In the genomic region with DNA sequence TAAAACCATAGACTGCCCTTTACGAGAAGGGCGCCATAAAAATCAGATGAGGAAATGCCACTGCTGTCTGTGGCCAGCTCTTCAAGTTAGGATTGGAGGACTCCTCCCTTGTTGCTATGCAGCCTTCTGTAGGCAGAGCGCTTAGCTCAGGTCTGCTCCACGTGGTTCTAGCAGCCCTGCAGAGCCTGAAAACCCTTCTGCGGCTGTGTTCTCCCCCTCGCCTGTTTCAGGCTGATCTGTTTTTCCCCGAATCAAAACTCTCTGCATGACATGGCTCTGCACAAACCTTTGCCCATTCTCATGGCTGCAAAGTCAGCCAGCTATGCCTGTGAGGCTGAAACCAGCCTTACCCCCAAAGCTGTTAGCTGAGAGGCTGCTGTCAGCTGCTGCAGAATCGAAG, we compare ENCODE assay signal across 7 mouse cellular contexts.
DNase-seq lines count a peak whose midpoint lies in the region; ATAC-seq and TF ChIP-seq lines count a peak whose summit lies in the region.

No protein-coding gene starts in this region.

- 0 out of 2 replicates have a peak, but pooled peaks cover 2% of the 10 kb centered on the region for H3K4me1 ChIP-seq in kidney, postnatal 0 days (replicated peaks; ENCODE audit: insufficient read depth, low read length)
- no peaks in the 10 kb centered on the region for H3K4me1 ChIP-seq in liver, postnatal 0 days (ENCODE audit: insufficient read depth)

- H3K9me3 ChIP-seq in kidney, postnatal 0 days (replicated peaks; ENCODE audit: low read length): no peaks in the 10 kb centered on the region
- H3K9me3 ChIP-seq in liver, postnatal 0 days (ENCODE audit: low read length): no peaks in the 10 kb centered on the region

- no peak for TF ChIP-seq EP300 in liver, postnatal 0 days (IDR thresholded peaks at IDR 0.05; ENCODE audit: low read depth)

- no peak overlapping the region for H3K4me3 ChIP-seq in kidney, postnatal 0 days (replicated peaks; ENCODE audit: low read depth, low read length)
- no peak overlapping the region for H3K4me3 ChIP-seq in liver, postnatal 0 days (ENCODE audit: low read depth, low read length)
- no peak overlapping the region for H3K4me3 ChIP-seq in gastrocnemius, adult 2 months

- no peaks in the 10 kb centered on the region for H3K36me3 ChIP-seq in kidney, postnatal 0 days (ENCODE audit: insufficient read depth, low read length)
- H3K36me3 ChIP-seq in liver, postnatal 0 days (replicated peaks; ENCODE audit: insufficient read depth, low read length): no peaks in the 10 kb centered on the region

- TF ChIP-seq CTCF in kidney, postnatal 0 days (IDR thresholded peaks at IDR 0.05; ENCODE audit: low read depth): no peak
- no peak for TF ChIP-seq CTCF in liver, postnatal 0 days (IDR thresholded peaks at IDR 0.05; ENCODE audit: low read depth)
- TF ChIP-seq CTCF in gastrocnemius, adult 2 months (IDR thresholded peaks at IDR 0.05): no peak

- intact Hi-C loops in gastrocnemius, adult 2 months (cut with DNase I): no loop called here

- no peak overlapping the region for H3K9ac ChIP-seq in kidney, postnatal 0 days (ENCODE audit: low read depth, low read length)
- H3K9ac ChIP-seq in liver, postnatal 0 days (replicated peaks): no peak overlapping the region

- H3K4me2 ChIP-seq in kidney, postnatal 0 days (ENCODE audit: low read length): no peak overlapping the region
- H3K4me2 ChIP-seq in liver, postnatal 0 days (ENCODE audit: low read depth, low read length): no peak overlapping the region

- ATAC-seq in kidney, postnatal 0 days (replicated peaks; ENCODE audit: low FRiP score, low read depth): no peak
- no peak for ATAC-seq in liver, postnatal 0 days

- DNase-seq in kidney, postnatal 0 days (ENCODE audit: low spot score): peak; percentile 24
- no peak for DNase-seq in kidney, postnatal 36 days
- peak; percentile 61 to 62 for DNase-seq in cerebellum, postnatal 25 days
- DNase-seq in layer of hippocampus, adult 9-11 months: peak; percentile 82
- peak; percentile 77 for DNase-seq in right cerebral cortex, adult 18-20 months
- no peak for DNase-seq in liver, postnatal 0 days
- DNase-seq in gastrocnemius, adult 2 months: no peak

- no peaks in the 10 kb centered on the region for H3K27me3 ChIP-seq in kidney, postnatal 0 days (ENCODE audit: insufficient read depth, low read length)
- no peaks in the 10 kb centered on the region for H3K27me3 ChIP-seq in liver, postnatal 0 days (ENCODE audit: insufficient read depth, low read length)

- WGBS in kidney, postnatal 0 days: 25% methylated on average over 8 of the region's 8 CpGs
- WGBS in liver, postnatal 0 days (ENCODE audit: insufficient replicate concordance): 39% methylated on average over 8 of the region's 8 CpGs

- no peak overlapping the region for H3K27ac ChIP-seq in kidney, postnatal 0 days
- no peak overlapping the region for H3K27ac ChIP-seq in liver, postnatal 0 days (ENCODE audit: low read depth)
- no peak overlapping the region for H3K27ac ChIP-seq in gastrocnemius, adult 2 months

Comparison
In these comparisons a context has a peak if more than half of its experiments do, and no peak if none do; other contexts are left out.
1. DNase-seq: peak in kidney, postnatal 0 days (single experiment), cerebellum, postnatal 25 days (2 of 2), layer of hippocampus, adult 9-11 months (single experiment) and right cerebral cortex, adult 18-20 months (single experiment); none in kidney, postnatal 36 days (0 of 2), liver, postnatal 0 days (single experiment) and gastrocnemius, adult 2 months (single experiment).